Mouse (Mus musculus): Measurements from ENCODE around the gene Csgalnact2.

DNA sequence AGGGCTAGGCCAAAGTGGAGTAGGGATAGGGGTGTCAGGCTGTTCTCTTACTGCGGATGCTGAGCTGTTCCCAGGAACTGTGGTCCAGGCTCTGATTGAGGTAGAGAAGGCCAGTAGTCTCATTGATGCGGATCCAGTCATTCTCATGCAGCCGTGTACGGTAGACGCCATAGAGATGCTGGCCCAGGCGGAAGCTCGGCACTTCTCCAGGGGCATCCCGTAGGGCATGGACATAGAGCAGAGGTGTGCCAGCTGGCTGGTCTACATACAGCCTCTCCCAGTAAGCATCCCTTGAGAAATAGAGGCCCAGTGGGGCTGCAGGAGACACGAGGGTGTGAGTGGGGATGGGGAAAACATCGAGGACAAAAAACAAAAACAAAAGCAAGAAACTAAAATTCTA is 45.2 kb upstream of the Csgalnact2 start:
- TF ChIP-seq CTCF (IDR thresholded peaks at IDR 0.05; ENCODE audit: low read depth) (no peak), EP300 (IDR thresholded peaks at IDR 0.05; ENCODE audit: low read depth) (no peak)
